Mouse (Mus musculus) lung, postnatal 0 days (tissue): ENCODE data around the gene Foxred1.

Experiments used
- CTCF ChIP-seq: IDR thresholded peaks from 2 replicates; pipeline ENCODE4 v1.5.1; 2016; ENCODE audit warnings: antibody characterized with exemption, mild to moderate bottlenecking
- EP300 ChIP-seq: IDR thresholded peaks from 2 replicates; pipeline ENCODE4 v1.6.1; 2016; ENCODE audit warnings: antibody characterized with exemption, mild to moderate bottlenecking, control low read depth

DNA sequence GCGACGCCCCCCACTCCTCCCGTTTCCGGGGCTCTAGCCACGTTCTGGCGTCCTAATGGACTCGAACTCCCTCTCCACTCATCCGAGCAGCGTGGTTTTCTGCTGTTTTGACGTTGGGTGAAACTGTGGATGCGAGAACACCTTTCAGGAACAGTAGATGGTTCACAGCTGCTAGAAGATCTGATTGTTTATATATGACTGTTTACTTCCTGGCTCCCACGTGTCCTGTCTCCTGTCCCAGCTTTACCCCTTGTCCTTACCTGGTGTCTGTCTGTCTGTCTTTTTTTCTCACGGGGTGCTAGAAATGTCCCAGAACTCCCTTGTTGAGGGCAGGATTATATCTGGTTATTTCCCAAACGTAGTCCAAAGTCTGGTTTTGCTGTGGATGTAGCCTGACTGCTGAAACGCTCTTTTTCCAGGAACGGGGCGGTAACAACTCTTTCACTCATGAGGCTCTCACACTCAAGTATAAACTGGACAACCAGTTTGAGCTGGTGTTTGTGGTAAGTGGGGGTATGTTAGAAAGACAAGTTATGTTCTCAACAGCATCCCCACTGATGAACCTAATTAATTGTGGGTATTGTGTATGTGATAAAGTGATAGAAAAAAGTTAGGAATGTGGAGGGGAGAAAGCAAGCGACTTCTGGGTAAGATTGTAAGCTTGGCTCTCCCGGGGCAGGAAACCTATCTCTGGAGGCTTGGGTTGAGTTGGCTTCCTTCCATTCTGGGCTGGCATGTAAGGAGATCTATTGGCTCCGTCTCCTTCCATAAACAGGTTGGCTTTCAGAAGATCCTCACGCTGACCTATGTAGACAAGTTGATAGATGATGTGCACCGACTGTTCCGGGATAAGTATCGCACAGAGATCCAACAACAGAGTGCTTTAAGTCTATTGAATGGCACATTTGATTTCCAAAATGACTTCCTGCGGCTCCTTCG, 987 bp upstream of the Foxred1 start:
- no peak for TF ChIP-seq CTCF
- 0 out of 2 replicates have a peak, but pooled peaks have one; percentile 23 for TF ChIP-seq EP300
